Mouse (Mus musculus) adrenal gland, postnatal 4 days (tissue): ENCODE measurements around the gene Epb41l2. TPM values are rescaled to one million over a fixed set of nuclear protein-coding genes. Genes with fewer than 3 reads are reported as not detected.

Experiments used
- DNase-seq, 2 experiments: peaks; one replicate each; pipeline ENCODE4 v3.0.0; 2021 to 2022; ENCODE audit warnings: low spot score in 2 of 2, mixed read lengths in 2 of 2
- total RNA-seq, 2 experiments: library from RNA; stranded (reverse); gene quantifications; 2 replicates each; pipeline ENCODE4 v1.2.3; 2021

The Epb41l2 gene
- total RNA-seq, 2 experiments from 2014 or later = 99.1 to 109 TPM

DNA sequence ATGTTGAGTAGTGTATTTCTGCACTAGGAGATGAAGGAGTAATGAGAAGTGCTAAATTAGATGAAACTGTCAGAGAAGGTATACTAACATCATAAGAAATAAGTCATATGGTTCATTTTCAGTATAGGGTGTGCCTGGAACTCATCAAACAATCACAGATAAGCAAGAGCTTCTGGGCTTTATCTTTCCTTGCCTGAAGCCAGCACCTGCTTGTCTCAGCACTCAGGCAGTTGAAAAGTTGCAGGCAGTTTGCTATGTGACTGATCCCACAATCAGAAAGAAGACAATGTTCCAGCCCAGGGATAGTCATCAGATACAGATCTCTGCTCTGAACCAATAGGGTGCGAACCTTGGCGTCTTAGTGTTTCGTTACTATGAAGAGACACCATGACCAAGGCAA, 181.5 kb downstream of the Epb41l2 start:
- no peak for DNase-seq

GRCm38 (mm10) chr10:25552936-25553335, 193.3 kb downstream of the Epb41l2 start:
- no peak for DNase-seq

DNA sequence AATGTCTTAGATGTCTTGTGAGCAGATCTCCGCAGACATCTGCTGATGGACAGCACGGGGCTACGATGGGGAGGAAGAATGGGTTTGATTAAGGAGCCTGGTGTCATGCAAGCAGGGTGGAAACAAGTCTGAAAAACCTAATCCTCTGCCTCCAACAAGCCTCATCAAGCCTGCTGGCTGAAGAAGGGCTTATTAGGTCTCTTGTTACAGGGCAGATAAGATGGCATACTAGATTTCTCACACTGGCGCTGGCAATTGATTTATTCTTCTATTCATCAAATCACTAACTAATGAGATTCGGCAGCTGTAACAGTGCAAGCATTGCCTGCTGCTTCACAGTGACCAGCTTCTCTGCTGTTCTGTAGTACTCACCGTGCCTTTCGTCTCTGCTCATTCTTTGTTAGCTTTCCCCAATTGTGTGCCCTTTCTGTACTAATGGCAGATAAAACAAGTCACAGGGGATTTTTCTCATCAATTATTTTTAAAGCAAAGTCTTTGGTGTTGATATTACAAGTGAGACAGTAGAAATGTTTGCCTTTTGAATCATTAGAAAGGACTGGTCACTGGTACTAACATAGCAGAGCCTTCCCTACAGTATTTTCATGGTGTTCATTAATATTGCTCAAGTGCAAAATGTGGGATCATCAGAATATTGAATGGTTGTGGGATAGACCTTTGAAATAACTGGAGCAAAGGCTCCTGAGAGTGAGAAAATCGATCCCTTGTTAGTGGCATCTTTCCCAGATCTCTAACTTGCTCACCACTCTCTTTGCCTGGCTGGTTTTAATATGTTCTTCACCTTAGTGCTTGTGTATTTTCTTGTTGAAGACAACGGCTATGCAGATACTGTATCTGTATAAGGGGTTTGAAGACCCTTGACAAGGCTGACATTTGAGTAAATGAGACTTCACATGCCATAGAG, 212.0 kb downstream of the Epb41l2 start:
- no peak for DNase-seq

Other genes starting within 250 kb of the Epb41l2 start
- 100 to 1,000 TPM in 1 of 2 experiments, 10 to 100 TPM in 1; 87.9 to 104 TPM for gene Akap7, start 51.9 kb upstream of the Epb41l2 start, total RNA-seq
- 1 to 10 TPM in 1 of 2 experiments, under 1 TPM in 1; 0.39 to 5.1 TPM for gene Smlr1, start 176.5 kb downstream of the Epb41l2 start, total RNA-seq